Mouse (Mus musculus) lung, adult 2 months (tissue): ENCODE measurements around the gene Cox10.

ENCODE experiments used
- CTCF ChIP-seq: fragments of 200-500 bp; IDR thresholded peaks from 2 replicates; pipeline ENCODE4 v1.5.1; 2011; ENCODE audit warnings: mild to moderate bottlenecking, low read length, control low read depth; ENCODE audit not compliant: insufficient read depth
- POLR2A ChIP-seq: fragments of 200-500 bp; IDR thresholded peaks from 2 replicates; pipeline ENCODE4 v1.6.1; 2011; ENCODE audit warnings: low read depth, mild to moderate bottlenecking, control low read depth, low read length, borderline replicate concordance; ENCODE audit errors: extremely low read depth

- TF ChIP-seq CTCF (no peak), POLR2A (no peak)
Observed at GRCm38 (mm10) chr11:63968388-63969035, 110.8 kb downstream of the Cox10 start.
